Mouse (Mus musculus) heart, postnatal 0 days (tissue): ENCODE results near the gene Neurl1a. TPM values are rescaled to one million over a fixed set of nuclear protein-coding genes. Genes with fewer than 3 reads are reported as not detected.
A peak's percentile ranks its signal among the peaks of the same experiment; 100 is the strongest.

Source experiments
- ATAC-seq: fragments of 200-750 bp; cut with Nextera tagmentation; 2 replicates; pipeline ENCODE4 v1.8.0; 2017; ENCODE audit warnings: low read depth, moderate number of reproducible peaks, moderate library complexity; ENCODE audit not compliant: insufficient read depth
- DNase-seq: peaks from one replicate; pipeline ENCODE4 v3.0.0-alpha.2; 2016; ENCODE audit warnings: low spot score
- H3K27ac ChIP-seq: fragments of 300-500 bp; sonication (generic); 2 replicates; pipeline ENCODE4 v1.5.1; 2014; ENCODE audit warnings: low read depth, mild to moderate bottlenecking
- H3K27me3 ChIP-seq: fragments of 300-500 bp; sonication (generic); 2 replicates; pipeline ENCODE4 v1.6.1; 2014; ENCODE audit warnings: low read length, mixed read lengths; ENCODE audit not compliant: control insufficient read depth, insufficient read depth
- H3K36me3 ChIP-seq: fragments of 300-500 bp; sonication (generic); replicated peaks from 2 replicates; pipeline ENCODE4 v1.6.1; 2014; ENCODE audit warnings: low read length, mixed read lengths; ENCODE audit not compliant: control insufficient read depth, insufficient read depth
- H3K4me1 ChIP-seq: fragments of 300-500 bp; sonication (generic); 2 replicates; pipeline ENCODE4 v1.6.1; 2014; ENCODE audit warnings: antibody characterized with exemption; ENCODE audit not compliant: control insufficient read depth, insufficient read depth
- H3K4me2 ChIP-seq: fragments of 300-500 bp; sonication (generic); 2 replicates; pipeline ENCODE4 v1.6.1; 2014; ENCODE audit warnings: low read depth, mild to moderate bottlenecking, low read length, moderate library complexity
- H3K4me3 ChIP-seq: fragments of 300-500 bp; sonication (generic); 2 replicates; pipeline ENCODE4 v1.5.1; 2014; ENCODE audit warnings: low read depth, low read length
- H3K9ac ChIP-seq: fragments of 300-500 bp; sonication (generic); replicated peaks from 2 replicates; pipeline ENCODE4 v1.6.1; 2014; ENCODE audit warnings: low read depth, low read length, mixed read lengths
- H3K9me3 ChIP-seq: fragments of 300-500 bp; sonication (generic); replicated peaks from 2 replicates; pipeline ENCODE4 v1.6.1; 2016; ENCODE audit warnings: low read length; ENCODE audit not compliant: control insufficient read depth
- CTCF ChIP-seq: IDR thresholded peaks from 2 replicates; pipeline ENCODE4 v1.5.1; 2016; ENCODE audit warnings: antibody characterized with exemption, control low read depth, low read depth
- EP300 ChIP-seq: IDR thresholded peaks from 2 replicates; pipeline ENCODE4 v1.6.1; 2016; ENCODE audit warnings: antibody characterized with exemption, low read depth
- WGBS: fragments of 180-500 bp; shearing (Covaris S2); extraction: QIAGEN DNeasy Blood & Tissue Kit; methylation state at CpG from one replicate; pipeline ENCODE4 v1.1.7; 2014; 5-methylcytosine and 5-hydroxymethylcytosine counted together
- polyA plus RNA-seq: library from polyadenylated mRNA; unstranded; fragments of >200 nt; fragmentation: Nextera tagmentation; extraction: Ambion mirVana; gene quantifications from 2 replicates; pipeline ENCODE4 v1.2.1, GENCODE M21; 2015
- total RNA-seq: library from RNA; depleted of rRNA; stranded (reverse); fragments of >200 nt; gene quantifications from 2 replicates; pipeline ENCODE4 v1.2.3, GENCODE M21; 2014; ENCODE audit warnings: low replicate concordance

Gene Neurl1a
- total and polyA plus RNA-seq, 2 experiments from 2014 or later, result 0.27 to 1.8 TPM

GRCm38 (mm10) chr19:47276730-47277129, 98.1 kb downstream of the Neurl1a start:
- Histone ChIP-seq H3K4me1 (peaks cover 30% of the 10 kb centered on the region), H3K4me2 (no peak overlapping the region), H3K9ac (no peak overlapping the region), H3K27ac (peak overlapping the region; percentile 52; the same call in 1 of the 2 replicates), H3K9me3 (no peaks in the 10 kb centered on the region), H3K4me3 (no peak overlapping the region), H3K27me3 (no peaks in the 10 kb centered on the region), H3K36me3 (peaks cover 66% of the 10 kb centered on the region)
- ATAC-seq, result no peak
- 62% methylated on average over 6 of the region's 6 CpGs for WGBS
- peak; percentile 64 for DNase-seq
- TF ChIP-seq EP300 (0 out of 2 replicates have a peak, but pooled peaks have one; percentile 44), CTCF (no peak)

GRCm38 (mm10) chr19:47279372-47279771, 100.8 kb downstream of the Neurl1a start:
- ATAC-seq (no peak), DNase-seq (no peak)
- no peaks in the 10 kb centered on the region for H3K9me3 ChIP-seq
- H3K4me1 ChIP-seq, result peaks cover 36% of the 10 kb centered on the region
- no peak for TF ChIP-seq EP300
- TF ChIP-seq CTCF, result no peak
- H3K27me3 ChIP-seq, result no peaks in the 10 kb centered on the region
- 20% methylated on average over 4 of the region's 4 CpGs for WGBS
- H3K4me2 ChIP-seq, result peak overlapping the region; percentile 18; the same call in 1 of the 2 replicates
- H3K36me3 ChIP-seq, result peaks cover 50% of the 10 kb centered on the region
- H3K4me3 ChIP-seq, result no peak overlapping the region
- no peak overlapping the region for H3K9ac ChIP-seq
- H3K27ac ChIP-seq, result peak overlapping the region; percentile 87

GRCm38 (mm10) chr19:47279788-47280532, 101.3 kb downstream of the Neurl1a start:
- ATAC-seq (peak; percentile 83), DNase-seq (peak; percentile 69)
- H3K9ac ChIP-seq, result no peak overlapping the region
- H3K9me3 ChIP-seq, result no peaks in the 10 kb centered on the region
- WGBS, result 17% methylated on average over 15 of the region's 15 CpGs
- TF ChIP-seq CTCF (peak; percentile 25; the same call in 1 of the 2 replicates), EP300 (peak; percentile 57; the same call in 1 of the 2 replicates)
- H3K36me3 ChIP-seq, result peaks cover 48% of the 10 kb centered on the region
- H3K27me3 ChIP-seq, result no peaks in the 10 kb centered on the region
- peaks cover 36% of the 10 kb centered on the region for H3K4me1 ChIP-seq
- peak overlapping the region; percentile 87 for H3K27ac ChIP-seq
- H3K4me3 ChIP-seq, result no peak overlapping the region
- H3K4me2 ChIP-seq, result peak overlapping the region; percentile 18; the same call in 1 of the 2 replicates

GRCm38 (mm10) chr19:47280894-47281293, 102.3 kb downstream of the Neurl1a start:
- H3K4me1 ChIP-seq, result peaks cover 36% of the 10 kb centered on the region
- WGBS, result 38% methylated on average over 9 of the region's 9 CpGs
- no peak for ATAC-seq

GRCm38 (mm10) chr19:47282050-47282454, 103.4 kb downstream of the Neurl1a start:
- ATAC-seq (0 out of 2 replicates have a peak, but pooled peaks have one; percentile 10), DNase-seq (no peak)
- Histone ChIP-seq H3K27ac (peak overlapping the region; percentile 39; the same call in 1 of the 2 replicates), H3K27me3 (no peaks in the 10 kb centered on the region), H3K9me3 (no peaks in the 10 kb centered on the region), H3K4me3 (no peak overlapping the region), H3K4me2 (no peak overlapping the region), H3K9ac (no peak overlapping the region), H3K36me3 (peaks cover 51% of the 10 kb centered on the region), H3K4me1 (peaks cover 36% of the 10 kb centered on the region)
- 71% methylated on average over 6 of the region's 6 CpGs for WGBS
- TF ChIP-seq CTCF (no peak), EP300 (no peak)

More at GRCm38 (mm10) chr19:47280894-47281293, 102.3 kb downstream of the Neurl1a start:
- Histone ChIP-seq H3K27ac (peak overlapping the region; percentile 87), H3K27me3 (no peaks in the 10 kb centered on the region), H3K9ac (no peak overlapping the region), H3K9me3 (no peaks in the 10 kb centered on the region), H3K36me3 (peaks cover 49% of the 10 kb centered on the region), H3K4me2 (no peak overlapping the region), H3K4me3 (no peak overlapping the region)
- no peak for DNase-seq
- TF ChIP-seq CTCF (no peak), EP300 (no peak)
